Mouse (Mus musculus): ENCODE measurements around the gene Mrfap1.

DNA sequence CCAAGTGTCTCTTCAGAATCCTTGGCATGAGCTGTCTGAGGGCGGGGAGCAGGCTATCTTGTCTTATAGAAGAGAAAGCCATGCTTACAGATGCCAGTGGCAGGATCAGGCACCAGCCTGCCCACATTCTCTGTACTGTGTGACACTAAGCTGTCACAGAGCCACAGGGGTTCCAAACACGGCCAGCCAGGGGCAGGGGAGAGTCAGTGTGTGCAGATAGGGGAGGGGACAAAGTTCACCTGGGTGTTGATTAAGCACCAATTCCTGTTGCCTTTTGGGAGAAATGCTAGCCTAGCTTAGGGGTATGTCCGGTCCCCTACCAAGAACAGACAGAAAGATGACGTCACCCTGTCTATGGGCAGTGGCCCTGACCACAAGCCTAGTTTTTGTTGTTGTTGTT, 32.5 kb upstream of the Mrfap1 start:
- no peak for TF ChIP-seq CTCF (IDR thresholded peaks at IDR 0.05; ENCODE audit: extremely low read depth, insufficient read depth, low read length)
- TF ChIP-seq POLR2A (IDR thresholded peaks at IDR 0.05; ENCODE audit: extremely low read depth, insufficient read depth, low read length): no peak
